Mouse (Mus musculus) heart, embryonic 16.5 days (tissue): Measurements from ENCODE around the gene Erc2. TPM values are rescaled to one million over a fixed set of nuclear protein-coding genes. Genes with fewer than 3 reads are reported as not detected.

ENCODE experiments used
- ATAC-seq: fragments of 200-750 bp; cut with Nextera tagmentation; replicated peaks from 2 replicates; pipeline ENCODE4 v1.8.0; 2017; ENCODE audit warnings: moderate number of reproducible peaks; ENCODE audit not compliant: insufficient read depth, low FRiP score; ENCODE audit errors: extremely low read depth
- H3K27ac ChIP-seq: fragments of 300-500 bp; sonication (generic); 2 replicates; pipeline ENCODE4 v1.5.1; 2014; ENCODE audit warnings: mild to moderate bottlenecking, low read length, control low read depth, moderate library complexity
- H3K27me3 ChIP-seq: fragments of 300-500 bp; sonication (generic); 2 replicates; pipeline ENCODE4 v1.6.1; 2014; ENCODE audit warnings: low read length, mixed read lengths; ENCODE audit not compliant: control insufficient read depth, insufficient read depth
- H3K36me3 ChIP-seq: fragments of 300-500 bp; sonication (generic); 2 replicates; pipeline ENCODE4 v1.6.1; 2014; ENCODE audit not compliant: control insufficient read depth, insufficient read depth
- H3K4me1 ChIP-seq: fragments of 300-500 bp; sonication (generic); 2 replicates; pipeline ENCODE4 v1.6.1; 2014; ENCODE audit warnings: low read length, mixed read lengths; ENCODE audit not compliant: control insufficient read depth, insufficient read depth
- H3K4me2 ChIP-seq: fragments of 300-500 bp; sonication (generic); 2 replicates; pipeline ENCODE4 v1.6.1; 2014; ENCODE audit warnings: low read depth, mild to moderate bottlenecking, control low read depth, low read length
- H3K4me3 ChIP-seq: fragments of 300-500 bp; sonication (generic); 2 replicates; pipeline ENCODE4 v1.5.1; 2014; ENCODE audit warnings: mild to moderate bottlenecking, control low read depth, low read length
- H3K9ac ChIP-seq: fragments of 300-500 bp; sonication (generic); 2 replicates; pipeline ENCODE4 v1.6.1; 2014; ENCODE audit warnings: low read length, control low read depth
- H3K9me3 ChIP-seq: fragments of 300-500 bp; sonication (generic); replicated peaks from 2 replicates; pipeline ENCODE4 v1.6.1; 2016; ENCODE audit warnings: low read length; ENCODE audit not compliant: control insufficient read depth
- WGBS: fragments of 180-500 bp; shearing (Covaris S2); extraction: QIAGEN DNeasy Blood & Tissue Kit; methylation state at CpG from one replicate; pipeline ENCODE4 v1.1.7; 2014; 5-methylcytosine and 5-hydroxymethylcytosine counted together
- polyA plus RNA-seq: library from polyadenylated mRNA; unstranded; fragments of >200 nt; fragmentation: Nextera tagmentation; extraction: Ambion mirVana; gene quantifications from 2 replicates; pipeline ENCODE4 v1.2.1, GENCODE M21; 2015

Gene Erc2
- polyA plus RNA-seq, 1 experiment from 2014 or later, result 1.5 TPM

DNA sequence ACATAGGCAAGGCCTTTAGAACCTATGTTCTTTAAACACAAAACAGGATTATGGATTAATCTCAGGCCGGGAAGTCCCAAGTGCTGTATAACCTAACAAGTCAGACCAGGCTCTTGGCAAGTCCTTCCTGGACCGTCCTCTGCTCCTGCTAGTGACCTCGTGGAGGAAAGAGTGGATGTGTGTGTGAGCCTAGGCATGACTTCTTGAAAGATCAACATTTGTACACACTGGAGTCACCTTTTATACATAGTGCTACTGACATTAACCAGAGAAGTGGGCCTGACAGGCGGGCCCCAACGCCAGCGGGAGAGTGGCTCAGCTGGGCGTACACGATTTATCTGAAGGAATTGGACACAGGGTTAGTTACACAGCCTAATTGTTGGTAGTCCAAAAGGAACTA lies 504.6 kb downstream of the Erc2 start:
- Histone ChIP-seq H3K9ac (no peak overlapping the region), H3K4me1 (peaks cover 14% of the 10 kb centered on the region), H3K36me3 (no peaks in the 10 kb centered on the region), H3K4me2 (no peak overlapping the region), H3K4me3 (no peak overlapping the region), H3K27ac (no peak overlapping the region), H3K9me3 (no peaks in the 10 kb centered on the region), H3K27me3 (no peaks in the 10 kb centered on the region)
- peak; percentile 85 for ATAC-seq
- 40% methylated on average over 8 of the region's 8 CpGs for WGBS

DNA sequence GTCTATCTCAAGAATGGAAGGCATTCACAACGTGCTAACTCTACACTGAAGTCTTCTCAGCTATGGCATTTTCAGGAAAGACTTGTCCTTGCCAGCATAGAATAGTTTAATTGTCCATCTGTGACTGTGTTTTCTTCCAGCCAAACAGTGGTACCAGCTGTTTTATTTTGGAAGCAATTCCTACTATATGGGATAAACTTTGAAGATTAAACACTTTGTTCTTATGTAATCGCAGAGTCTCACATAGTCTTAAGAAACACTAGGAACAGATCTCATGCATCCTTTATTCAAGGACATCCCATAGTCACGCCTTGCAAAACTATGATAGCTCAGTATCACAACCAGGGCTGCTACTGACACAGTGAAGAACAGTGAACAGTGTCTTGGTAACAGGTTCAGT lies 506.8 kb downstream of the Erc2 start:
- Histone ChIP-seq H3K4me1 (peaks cover 8% of the 10 kb centered on the region), H3K9me3 (no peaks in the 10 kb centered on the region), H3K27me3 (no peaks in the 10 kb centered on the region), H3K4me3 (no peak overlapping the region), H3K4me2 (no peak overlapping the region), H3K36me3 (no peaks in the 10 kb centered on the region), H3K9ac (no peak overlapping the region), H3K27ac (no peak overlapping the region)
- 78% methylated on average over 3 of the region's 3 CpGs for WGBS
- ATAC-seq, result no peak

DNA sequence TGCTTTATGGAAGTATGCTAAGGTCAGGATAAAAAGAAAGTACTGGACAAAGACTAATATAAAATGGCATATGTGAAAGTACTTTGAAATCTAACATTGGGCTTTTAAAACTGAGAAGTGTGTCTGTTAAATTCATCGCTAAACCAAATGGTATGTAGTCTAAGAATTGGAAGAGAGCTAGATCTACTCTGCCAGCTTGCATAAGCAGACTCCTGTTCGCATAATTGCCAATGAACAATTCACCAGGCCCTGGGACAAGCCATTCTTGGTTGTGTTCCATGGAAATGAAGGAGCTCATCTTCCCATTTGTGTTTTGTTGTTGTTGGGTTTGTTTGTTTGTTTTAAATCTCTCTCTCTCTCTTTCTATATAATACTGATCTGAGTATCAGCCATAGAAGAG lies 521.8 kb downstream of the Erc2 start:
- H3K27me3 ChIP-seq, result no peaks in the 10 kb centered on the region
- 89% methylated on average over 2 of the region's 2 CpGs for WGBS
- no peak overlapping the region for H3K9ac ChIP-seq
- H3K4me1 ChIP-seq, result no peaks in the 10 kb centered on the region
- no peaks in the 10 kb centered on the region for H3K36me3 ChIP-seq
- no peak overlapping the region for H3K27ac ChIP-seq
- H3K4me2 ChIP-seq, result no peak overlapping the region
- no peaks in the 10 kb centered on the region for H3K9me3 ChIP-seq
- H3K4me3 ChIP-seq, result no peak overlapping the region
- ATAC-seq, result no peak

DNA sequence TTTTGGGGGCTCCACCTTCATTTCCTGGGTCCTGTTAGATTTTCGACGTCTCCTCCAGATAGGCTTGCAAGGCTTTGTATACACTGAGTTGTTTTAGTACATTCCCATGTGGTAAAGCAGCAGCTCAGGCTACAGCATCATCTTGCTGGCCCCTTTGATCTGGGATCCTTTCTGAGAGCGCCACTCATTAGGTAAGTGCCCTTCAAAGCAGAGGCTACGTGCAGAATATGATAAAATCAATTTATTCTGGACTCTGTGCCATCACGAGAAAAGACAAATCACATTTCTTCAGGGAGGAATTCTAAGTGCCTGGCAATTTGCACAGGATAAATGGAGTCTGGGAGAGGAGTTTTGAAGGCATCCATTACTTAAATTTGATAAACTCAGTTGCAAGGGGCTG lies 525.0 kb downstream of the Erc2 start:
- 54% methylated on average over 5 of the region's 5 CpGs for WGBS
- no peaks in the 10 kb centered on the region for H3K4me1 ChIP-seq
- H3K27ac ChIP-seq, result no peak overlapping the region
- ATAC-seq, result no peak
- H3K36me3 ChIP-seq, result no peaks in the 10 kb centered on the region
- H3K4me3 ChIP-seq, result no peak overlapping the region
- H3K27me3 ChIP-seq, result no peaks in the 10 kb centered on the region
- H3K9me3 ChIP-seq, result no peaks in the 10 kb centered on the region
- no peak overlapping the region for H3K9ac ChIP-seq
- no peak overlapping the region for H3K4me2 ChIP-seq

DNA sequence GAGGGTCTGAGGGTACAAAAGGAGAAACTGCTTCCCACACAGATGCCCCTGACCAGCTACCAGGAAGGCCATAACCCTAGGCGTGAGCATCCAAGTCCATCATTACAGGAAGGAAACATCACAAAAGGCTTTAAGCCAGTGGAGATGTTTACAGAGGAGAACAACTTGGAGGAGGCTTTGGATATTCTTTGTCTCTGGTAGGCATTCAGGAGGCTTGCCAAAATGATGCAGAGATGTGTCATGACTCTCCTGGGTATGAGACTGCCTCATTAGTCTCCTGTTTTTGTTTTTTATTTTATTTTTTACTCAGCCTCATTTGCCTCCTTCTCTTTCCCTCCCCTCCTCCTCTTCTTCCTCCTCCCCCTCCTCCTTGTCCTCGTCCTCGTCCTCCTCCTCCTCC lies 528.7 kb downstream of the Erc2 start:
- Histone ChIP-seq H3K4me2 (no peak overlapping the region), H3K4me1 (peaks cover 4% of the 10 kb centered on the region), H3K27ac (no peak overlapping the region), H3K36me3 (no peaks in the 10 kb centered on the region), H3K4me3 (no peak overlapping the region), H3K9me3 (no peaks in the 10 kb centered on the region), H3K27me3 (no peaks in the 10 kb centered on the region), H3K9ac (no peak overlapping the region)
- 80% methylated on average over 3 of the region's 3 CpGs for WGBS
- ATAC-seq, result no peak

DNA sequence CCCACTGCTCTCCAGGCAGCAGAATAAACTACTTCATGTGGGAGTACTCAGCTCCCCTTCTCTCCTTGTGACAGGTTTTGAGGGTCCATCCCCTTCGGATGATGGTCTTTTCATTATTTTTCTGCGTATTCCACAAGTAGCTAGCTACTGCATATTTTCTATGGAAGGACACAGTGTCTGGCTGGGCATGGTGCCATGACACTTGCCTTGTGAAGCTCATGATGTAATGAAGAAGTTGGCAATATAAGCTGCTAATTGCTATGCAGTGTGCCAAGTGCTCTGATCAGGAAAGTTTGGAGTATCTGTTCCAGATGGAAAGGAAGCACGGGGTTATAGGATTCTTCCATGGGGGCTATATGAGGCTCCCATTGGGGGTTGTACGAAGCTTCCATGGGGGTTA lies 533.5 kb downstream of the Erc2 start:
- Histone ChIP-seq H3K4me1 (peaks cover 6% of the 10 kb centered on the region), H3K36me3 (no peaks in the 10 kb centered on the region), H3K4me3 (no peak overlapping the region), H3K9ac (no peak overlapping the region), H3K27ac (no peak overlapping the region), H3K9me3 (no peaks in the 10 kb centered on the region), H3K27me3 (no peaks in the 10 kb centered on the region), H3K4me2 (no peak overlapping the region)
- ATAC-seq, result no peak
- 61% methylated on average over 4 of the region's 4 CpGs for WGBS

DNA sequence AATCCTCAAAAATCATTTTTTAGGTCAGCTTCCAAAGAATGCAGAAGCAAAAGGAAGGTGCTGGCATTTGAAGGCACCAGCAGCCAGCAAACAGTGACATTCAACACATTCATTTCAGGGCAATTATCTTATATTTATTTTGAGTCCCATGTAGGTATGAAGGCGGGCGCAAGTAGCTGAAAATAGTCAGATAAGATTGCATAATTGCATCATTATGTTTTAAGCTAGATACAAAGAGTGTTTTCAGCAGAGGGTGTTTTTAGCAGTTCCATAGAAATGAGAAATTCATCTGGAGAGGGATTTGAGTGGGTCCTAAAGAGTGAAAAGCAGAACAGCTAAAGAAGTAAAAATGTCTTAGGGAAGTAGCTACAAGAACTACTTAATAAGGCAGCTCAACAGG lies 538.6 kb downstream of the Erc2 start:
- H3K4me2 ChIP-seq, result no peak overlapping the region
- H3K27me3 ChIP-seq, result no peaks in the 10 kb centered on the region
- no peak overlapping the region for H3K27ac ChIP-seq
- H3K9me3 ChIP-seq, result no peaks in the 10 kb centered on the region
- no peak overlapping the region for H3K9ac ChIP-seq
- WGBS, result 54% methylated on average over 2 of the region's 2 CpGs
- H3K36me3 ChIP-seq, result no peaks in the 10 kb centered on the region
- H3K4me1 ChIP-seq, result peaks cover 7% of the 10 kb centered on the region
- ATAC-seq, result no peak
- H3K4me3 ChIP-seq, result no peak overlapping the region

DNA sequence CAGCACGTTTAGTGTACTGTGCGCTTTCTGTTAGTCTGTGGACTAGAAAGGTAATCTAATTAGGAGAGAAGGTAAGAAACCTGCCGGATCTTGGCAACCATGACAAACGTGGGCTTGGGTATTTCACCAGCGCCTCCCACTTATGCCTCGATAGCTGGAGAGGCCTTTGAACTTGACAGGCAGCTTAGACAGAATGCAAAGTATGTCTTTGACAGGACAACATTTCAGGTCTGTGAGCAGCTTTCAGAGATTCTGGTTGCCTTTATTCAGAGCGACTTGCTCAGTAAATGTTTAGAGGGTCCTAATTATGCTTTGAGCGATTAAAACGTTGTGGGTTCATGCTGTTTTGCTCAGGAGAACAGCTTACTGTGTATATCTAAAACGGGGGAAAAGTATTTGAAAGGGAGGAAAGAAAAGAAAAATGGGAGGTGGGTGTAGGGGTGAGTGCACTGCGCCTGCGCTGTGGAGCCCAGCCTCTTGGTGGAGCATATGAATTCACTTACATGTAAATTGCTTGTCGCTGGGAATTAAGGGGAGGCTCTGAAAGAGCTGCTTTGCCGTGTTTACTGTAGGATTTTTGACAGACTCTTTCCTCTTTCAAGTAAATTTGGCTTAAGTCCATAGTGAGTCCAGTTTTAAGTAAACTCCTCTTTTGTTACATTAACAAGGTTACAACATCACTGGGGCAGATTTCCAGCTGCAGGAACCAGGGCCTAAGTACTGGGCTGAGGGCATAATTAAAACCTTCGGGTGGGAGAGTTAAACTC lies 542.6 kb downstream of the Erc2 start:
- WGBS, result 40% methylated on average over 15 of the region's 15 CpGs
- Histone ChIP-seq H3K36me3 (no peaks in the 10 kb centered on the region), H3K4me1 (0 out of 2 replicates have a peak, but pooled peaks cover 5% of the 10 kb centered on the region), H3K9ac (no peak overlapping the region), H3K4me3 (no peak overlapping the region), H3K27ac (no peak overlapping the region), H3K27me3 (no peaks in the 10 kb centered on the region; the same call in 1 of the 2 replicates), H3K9me3 (no peaks in the 10 kb centered on the region), H3K4me2 (no peak overlapping the region)
- ATAC-seq, result no peak

DNA sequence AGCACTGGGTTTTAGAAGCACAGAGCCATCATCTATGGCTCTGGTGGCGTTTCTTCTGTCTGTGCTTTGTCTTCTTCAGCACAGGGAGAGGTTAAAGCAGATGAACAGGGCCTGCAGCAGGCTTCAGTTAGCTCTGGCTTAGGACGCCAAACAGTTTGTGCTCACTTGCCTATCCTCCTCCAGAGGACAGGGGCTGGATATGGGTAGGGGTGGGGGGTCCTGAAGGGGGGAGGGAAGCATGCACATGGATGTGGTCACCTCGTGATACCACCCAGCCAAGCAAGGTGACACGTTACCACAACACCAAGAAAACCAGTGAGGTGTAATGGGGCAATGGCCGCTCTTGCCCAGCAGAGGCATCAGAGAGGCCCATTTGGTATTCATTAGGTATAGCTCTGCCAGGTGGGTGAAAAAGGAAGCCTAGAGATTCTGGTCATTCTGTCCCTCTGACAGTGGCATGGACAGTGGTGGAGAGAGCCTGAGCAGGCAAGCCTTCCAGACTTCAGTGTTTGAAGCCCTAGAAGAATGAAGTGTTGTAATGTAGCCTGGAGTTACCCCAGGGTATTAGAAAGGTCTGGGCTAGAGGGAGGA lies 543.5 kb downstream of the Erc2 start:
- H3K27me3 ChIP-seq, result no peaks in the 10 kb centered on the region; the same call in 1 of the 2 replicates
- no peaks in the 10 kb centered on the region for H3K9me3 ChIP-seq
- WGBS, result 80% methylated on average over 5 of the region's 5 CpGs
- no peaks in the 10 kb centered on the region for H3K36me3 ChIP-seq
- no peak overlapping the region for H3K4me3 ChIP-seq
- H3K4me2 ChIP-seq, result no peak overlapping the region
- H3K4me1 ChIP-seq, result 0 out of 2 replicates have a peak, but pooled peaks cover 8% of the 10 kb centered on the region
- H3K9ac ChIP-seq, result no peak overlapping the region
- no peak overlapping the region for H3K27ac ChIP-seq
- ATAC-seq, result no peak
